Mouse (Mus musculus): ENCODE results near the gene Plac1. TPM values are rescaled to one million over a fixed set of nuclear protein-coding genes. Genes with fewer than 3 reads are reported as not detected.

Plac1 gene
- total and polyA plus RNA-seq, 3 experiments = not detected

- Histone ChIP-seq H3K4me3 (replicated peaks in 1 of 3; ENCODE audit: low read depth in 2 of 3, low read length in 2 of 3, poor library complexity in 1 of 3) (no peak overlapping the region), H3K9me3 (replicated peaks; ENCODE audit: low read length) (no peaks in the 10 kb centered on the region), H3K4me2 (ENCODE audit: insufficient read depth, low read depth, poor library complexity, severe bottlenecking) (no peak overlapping the region), H3K36me3 (replicated peaks in 1 of 2; ENCODE audit: control insufficient read depth in 1 of 2, insufficient read depth in 1 of 2, low read length in 1 of 2) (no peaks in the 10 kb centered on the region), H3K79me2 (replicated peaks; ENCODE audit: control insufficient read depth, extremely low read depth, insufficient read depth, poor library complexity, severe bottlenecking) (no peaks in the 10 kb centered on the region), H3K27ac (ENCODE audit: insufficient read depth, low read depth) (no peak overlapping the region), H3K4me1 (ENCODE audit: control insufficient read depth in 1 of 2, insufficient read depth in 2 of 2) (no peaks in the 10 kb centered on the region), H3K9ac (ENCODE audit: insufficient read depth, low read depth) (no peak overlapping the region), H3K27me3 (replicated peaks) (no peaks in the 10 kb centered on the region)
- dilution Hi-C loops (cut with MboI; ENCODE audit: extremely low pct_ligation_motif_present, extremely low pct_unique_long_range_greater_than_20kb, low sequenced_read_pairs) (no loop called here), in situ Hi-C loops (cut with MboI; ENCODE audit: low pct_ligation_motif_present, low pct_unique_long_range_greater_than_20kb, low sequenced_read_pairs) (no loop called here)
- TF ChIP-seq HCFC1 (IDR thresholded peaks at IDR 0.05; ENCODE audit: low read depth, low read length) (no peak), RCOR1 (conservative IDR thresholded peaks at IDR 0.05; ENCODE audit: low read depth, low read length) (no peak), EP300 (IDR thresholded peaks at IDR 0.05; ENCODE audit: low read length) (no peak), MAX (IDR thresholded peaks at IDR 0.05; ENCODE audit: low read length) (no peak), ELF1 (IDR thresholded peaks at IDR 0.05; ENCODE audit: low read depth, low read length) (no peak), ETS1 (conservative IDR thresholded peaks at IDR 0.05; ENCODE audit: low read depth, low read length) (no peak), RAD21 (IDR thresholded peaks at IDR 0.05; ENCODE audit: low read depth, low read length) (no peak), MXI1 (IDR thresholded peaks at IDR 0.05; ENCODE audit: low read depth, low read length) (no peak), SMC3 (IDR thresholded peaks at IDR 0.05; ENCODE audit: low read depth, low read length) (no peak), CHD2 (IDR thresholded peaks at IDR 0.05; ENCODE audit: low read length) (no peak), USF2 (conservative IDR thresholded peaks at IDR 0.05; ENCODE audit: low read depth, low read length) (no peak), TBP (conservative IDR thresholded peaks at IDR 0.05; ENCODE audit: low read depth, low read length) (no peak), USF1 (IDR thresholded peaks at IDR 0.05; ENCODE audit: low read depth, low read length) (no peak), NELFE (IDR thresholded peaks at IDR 0.05; ENCODE audit: low read depth, low read length) (no peak)
- DNase-seq (ENCODE audit: extremely low read depth) = no peak
Measured at GRCm38 (mm10) chrX:53101165-53101564, 138.7 kb downstream of the Plac1 start.

- H3K9ac ChIP-seq (ENCODE audit: insufficient read depth, low read depth) = no peak overlapping the region
- no peaks in the 10 kb centered on the region for H3K27me3 ChIP-seq (replicated peaks)
- no peak for DNase-seq (ENCODE audit: extremely low read depth)
- in situ Hi-C loops (cut with MboI; ENCODE audit: low pct_ligation_motif_present, low pct_unique_long_range_greater_than_20kb, low sequenced_read_pairs) = no loop called here
- no peak overlapping the region for H3K27ac ChIP-seq (ENCODE audit: insufficient read depth, low read depth)
- H3K4me3 ChIP-seq (replicated peaks in 1 of 3; ENCODE audit: low read depth in 2 of 3, low read length in 2 of 3, poor library complexity in 1 of 3) = no peak overlapping the region
- no peak overlapping the region for H3K4me2 ChIP-seq (ENCODE audit: insufficient read depth, low read depth, poor library complexity, severe bottlenecking)
- dilution Hi-C loops (cut with MboI; ENCODE audit: extremely low pct_ligation_motif_present, extremely low pct_unique_long_range_greater_than_20kb, low sequenced_read_pairs) = no loop called here
- TF ChIP-seq SIN3A (IDR thresholded peaks at IDR 0.05; ENCODE audit: low read length) = no peak
- no peak for TF ChIP-seq BHLHE40 (IDR thresholded peaks at IDR 0.05; ENCODE audit: low read depth, low read length)
- TF ChIP-seq IRF4 (IDR thresholded peaks at IDR 0.05; ENCODE audit: low read depth, low read length) = no peak
- no peak for TF ChIP-seq PAX5 (IDR thresholded peaks at IDR 0.05; ENCODE audit: low read length)
- TF ChIP-seq TBP (conservative IDR thresholded peaks at IDR 0.05; ENCODE audit: low read depth, low read length) = no peak
- no peak for TF ChIP-seq RAD21 (IDR thresholded peaks at IDR 0.05; ENCODE audit: low read depth, low read length)
- no peak for TF ChIP-seq ZC3H11A (IDR thresholded peaks at IDR 0.05; ENCODE audit: low read depth, low read length)
- TF ChIP-seq ZMIZ1 (IDR thresholded peaks at IDR 0.05; ENCODE audit: low read depth, low read length) = no peak
- no peak for TF ChIP-seq MYC (IDR thresholded peaks at IDR 0.05; ENCODE audit: low read depth, low read length)
- no peak for TF ChIP-seq CHD2 (IDR thresholded peaks at IDR 0.05; ENCODE audit: low read length)
- no peak for TF ChIP-seq MXI1 (IDR thresholded peaks at IDR 0.05; ENCODE audit: low read depth, low read length)
- TF ChIP-seq EP300 (IDR thresholded peaks at IDR 0.05; ENCODE audit: low read length) = no peak
- H3K36me3 ChIP-seq (replicated peaks in 1 of 2; ENCODE audit: control insufficient read depth in 1 of 2, insufficient read depth in 1 of 2, low read length in 1 of 2) = no peaks in the 10 kb centered on the region
- no peaks in the 10 kb centered on the region for H3K9me3 ChIP-seq (replicated peaks; ENCODE audit: low read length)
- no peaks in the 10 kb centered on the region for H3K79me2 ChIP-seq (replicated peaks; ENCODE audit: control insufficient read depth, extremely low read depth, insufficient read depth, poor library complexity, severe bottlenecking)
- no peaks in the 10 kb centered on the region for H3K4me1 ChIP-seq (ENCODE audit: control insufficient read depth in 1 of 2, insufficient read depth in 2 of 2)
Measured at GRCm38 (mm10) chrX:53099951-53100350, 140.0 kb downstream of the Plac1 start.
